Mouse (Mus musculus) C2C12 (cell line): ENCODE data around the gene Vil1.

Experiments
- CEBPB ChIP-seq: IDR thresholded peaks from one replicate; pipeline ENCODE4 v1.6.1; 2011; ENCODE audit warnings: low read depth, mild to moderate bottlenecking, control low read depth, moderate library complexity
- MAX ChIP-seq: IDR thresholded peaks from one replicate; pipeline ENCODE4 v1.6.1; 2011; ENCODE audit warnings: mild to moderate bottlenecking, control low read depth

GRCm38 (mm10) chr1:74393010-74393409 lies 16.2 kb upstream of the Vil1 start:
- TF ChIP-seq MAX (no peak), CEBPB (no peak)
